Mouse (Mus musculus) right cerebral cortex, adult 18-20 months (tissue): ENCODE results near the gene Rap2b.
A peak's percentile ranks its signal among the peaks of the same experiment; 100 is the strongest.

ENCODE experiments used
- DNase-seq: peaks from one replicate; pipeline ENCODE4 v3.0.0; 2022; ENCODE audit warnings: mixed read lengths

The Rap2b gene

GRCm38 (mm10) chr3:61361338-61361737 lies at the start of gene Rap2b:
Rap2b (plus strand) TSS chr3:61361638.
- DNase-seq, result no peak

- DNase-seq, result no peak
Measured at GRCm38 (mm10) chr3:61315002-61315401, 46.4 kb upstream of the Rap2b start.

- peak; percentile 47 for DNase-seq
Measured at GRCm38 (mm10) chr3:61320031-61320430, 41.4 kb upstream of the Rap2b start.

GRCm38 (mm10) chr3:61321632-61322031 lies 39.8 kb upstream of the Rap2b start:
- DNase-seq, result no peak

- DNase-seq, result no peak
Measured at GRCm38 (mm10) chr3:61336205-61336604, 25.2 kb upstream of the Rap2b start.

GRCm38 (mm10) chr3:61337230-61337629 lies 24.2 kb upstream of the Rap2b start:
- DNase-seq, result no peak

- no peak for DNase-seq
Measured at GRCm38 (mm10) chr3:61340321-61340720, 21.1 kb upstream of the Rap2b start.

- DNase-seq, result peak; percentile 40
Measured at GRCm38 (mm10) chr3:61344031-61344430, 17.4 kb upstream of the Rap2b start.

GRCm38 (mm10) chr3:61345636-61346035 lies 15.8 kb upstream of the Rap2b start:
- no peak for DNase-seq

GRCm38 (mm10) chr3:61348036-61348614 lies 13.3 kb upstream of the Rap2b start:
- no peak for DNase-seq

GRCm38 (mm10) chr3:61349433-61349832 lies 12.0 kb upstream of the Rap2b start:
- DNase-seq, result no peak

GRCm38 (mm10) chr3:61355464-61355863 lies 6.0 kb upstream of the Rap2b start:
- no peak for DNase-seq

- no peak for DNase-seq
Measured at GRCm38 (mm10) chr3:61358107-61358506, 3.3 kb upstream of the Rap2b start.

- DNase-seq, result peak; percentile 33
Measured at GRCm38 (mm10) chr3:61358756-61359293, 2.6 kb upstream of the Rap2b start.

GRCm38 (mm10) chr3:61362821-61363160 lies 1.4 kb downstream of the Rap2b start:
- DNase-seq, result no peak

- DNase-seq, result peak; percentile 97
Measured at GRCm38 (mm10) chr3:61363161-61363988, 1.9 kb downstream of the Rap2b start.

- DNase-seq, result peak; percentile 97
Measured at GRCm38 (mm10) chr3:61363989-61364660, 2.7 kb downstream of the Rap2b start.

GRCm38 (mm10) chr3:61364661-61364977 lies 3.2 kb downstream of the Rap2b start:
- DNase-seq, result no peak

- DNase-seq, result peak; percentile 60
Measured at GRCm38 (mm10) chr3:61364978-61365778, 3.7 kb downstream of the Rap2b start.

GRCm38 (mm10) chr3:61365779-61366373 lies 4.4 kb downstream of the Rap2b start, which contains the start of gene B430305J03Rik:
B430305J03Rik (minus strand) TSS chr3:61365951.
- DNase-seq, result peak; percentile 44

GRCm38 (mm10) chr3:61368446-61368845 lies 7.0 kb downstream of the Rap2b start:
- DNase-seq, result no peak

- DNase-seq, result no peak
Measured at GRCm38 (mm10) chr3:61376001-61376400, 14.6 kb downstream of the Rap2b start.
